In genomic region chr2:13407272-13407671, GRCm38 (mm10) we compare ENCODE assay signal across 9 mouse cellular contexts.
DNase-seq lines count a peak whose midpoint lies in the region; ATAC-seq and TF ChIP-seq lines count a peak whose summit lies in the region.
"Had no signal": no experiment of that assay in that cellular context is flagged by ENCODE, and none has a peak within 500 bp of the region (broad histone marks: within the 10 kb centered on the region; RNA-seq: fewer than 3 reads in every experiment).

No protein-coding gene starts in this region.

- no peak overlapping the region for H3K27ac ChIP-seq in embryonic facial prominence, embryonic 11.5 days (replicated peaks; ENCODE audit: low read depth, low read length)
- H3K27ac ChIP-seq in hindbrain, embryonic 16.5 days (ENCODE audit: low read depth, low read length): no peak overlapping the region
- 0 out of 2 replicates have a peak overlapping the region, but pooled peaks have one; percentile 23 for H3K27ac ChIP-seq in neural tube, embryonic 15.5 days (replicated peaks)
- H3K27ac ChIP-seq: stomach, embryonic 15.5 days had no signal

- H3K27me3 ChIP-seq in C2C12 (ENCODE audit: control insufficient read depth, insufficient read depth, insufficient read length): no peaks in the 10 kb centered on the region
- no peaks in the 10 kb centered on the region for H3K27me3 ChIP-seq in embryonic facial prominence, embryonic 11.5 days (ENCODE audit: control insufficient read depth, insufficient read depth, low read length)
- H3K27me3 ChIP-seq in hindbrain, embryonic 16.5 days (replicated peaks; ENCODE audit: control insufficient read depth, insufficient read depth, low read length): no peaks in the 10 kb centered on the region
- H3K27me3 ChIP-seq in neural tube, embryonic 15.5 days (replicated peaks): no peaks in the 10 kb centered on the region
- H3K27me3 ChIP-seq: stomach, embryonic 15.5 days had no signal

- H3K9ac ChIP-seq in embryonic facial prominence, embryonic 11.5 days (replicated peaks; ENCODE audit: low read length): no peak overlapping the region
- no peak overlapping the region for H3K9ac ChIP-seq in hindbrain, embryonic 16.5 days (ENCODE audit: low read depth, low read length)
- no peak overlapping the region for H3K9ac ChIP-seq in neural tube, embryonic 15.5 days (replicated peaks)
- H3K9ac ChIP-seq: stomach, embryonic 15.5 days had no signal

- H3K36me3 ChIP-seq in C2C12 (ENCODE audit: control insufficient read depth, insufficient read depth): no peaks in the 10 kb centered on the region
- H3K36me3 ChIP-seq in embryonic facial prominence, embryonic 11.5 days (replicated peaks; ENCODE audit: control insufficient read depth, insufficient read depth, low read depth, low read length): no peaks in the 10 kb centered on the region
- H3K36me3 ChIP-seq in hindbrain, embryonic 16.5 days (ENCODE audit: control insufficient read depth, insufficient read depth, low read length): no peaks in the 10 kb centered on the region
- H3K36me3 ChIP-seq in neural tube, embryonic 15.5 days: no peaks in the 10 kb centered on the region
- H3K36me3 ChIP-seq: stomach, embryonic 15.5 days had no signal

- H3K4me1 ChIP-seq in embryonic facial prominence, embryonic 11.5 days (ENCODE audit: control insufficient read depth, insufficient read depth, low read length): no peaks in the 10 kb centered on the region
- H3K4me1 ChIP-seq in hindbrain, embryonic 16.5 days (ENCODE audit: control insufficient read depth, insufficient read depth, low read depth, low read length): peaks cover 5% of the 10 kb centered on the region; the same call in 1 of the 2 replicates
- H3K4me1 ChIP-seq in neural tube, embryonic 15.5 days: 0 out of 2 replicates have a peak, but pooled peaks cover 7% of the 10 kb centered on the region
- H3K4me1 ChIP-seq: stomach, embryonic 15.5 days had no signal

- H3K79me3 ChIP-seq in C2C12 (ENCODE audit: low read depth): no peaks in the 10 kb centered on the region

- DNase-seq in 3134 (ENCODE audit: extremely low read depth, insufficient read length, low spot score): peak; percentile 78
- DNase-seq in embryonic facial prominence, embryonic 11.5 days (ENCODE audit: low spot score): peak; percentile 71
- no peak for DNase-seq in kidney, adult 9 months
- DNase-seq in cerebellum, adult 11 months: no peak
- DNase-seq in right cerebral cortex, postnatal 25 days: no peak

- no peak overlapping the region for H3K4me2 ChIP-seq in embryonic facial prominence, embryonic 11.5 days (ENCODE audit: low read depth, low read length)
- H3K4me2 ChIP-seq in hindbrain, embryonic 16.5 days (ENCODE audit: low read length): no peak overlapping the region
- H3K4me2 ChIP-seq in neural tube, embryonic 15.5 days: no peak overlapping the region
- H3K4me2 ChIP-seq: stomach, embryonic 15.5 days had no signal

- ATAC-seq in embryonic facial prominence, embryonic 11.5 days (replicated peaks; ENCODE audit: insufficient number of reproducible peaks, low FRiP score, low TSS enrichment, low read depth): peak; percentile 34; the same call in 1 of the 2 replicates
- ATAC-seq in hindbrain, embryonic 16.5 days: peak; percentile 85
- peak; percentile 68; the same call in 1 of the 2 replicates for ATAC-seq in neural tube, embryonic 15.5 days (ENCODE audit: low FRiP score)

- WGBS in embryonic facial prominence, embryonic 11.5 days: 47% methylated on average over 5 of the region's 5 CpGs
- 25% methylated on average over 5 of the region's 5 CpGs for WGBS in hindbrain, embryonic 16.5 days
- WGBS in neural tube, embryonic 15.5 days: 29% methylated on average over 5 of the region's 5 CpGs

- no peak for TF ChIP-seq CTCF in C2C12 (IDR thresholded peaks at IDR 0.05; ENCODE audit: control insufficient read depth, insufficient read depth, insufficient read length)

- H3K9me3 ChIP-seq in embryonic facial prominence, embryonic 11.5 days (replicated peaks; ENCODE audit: control insufficient read depth, low read length): no peaks in the 10 kb centered on the region
- no peaks in the 10 kb centered on the region for H3K9me3 ChIP-seq in hindbrain, embryonic 16.5 days (ENCODE audit: control insufficient read depth, low read length)
- H3K9me3 ChIP-seq in neural tube, embryonic 15.5 days (replicated peaks): no peaks in the 10 kb centered on the region
- H3K9me3 ChIP-seq: stomach, embryonic 15.5 days had no signal

- H3K4me3 ChIP-seq in C2C12 (ENCODE audit: insufficient read depth, poor library complexity, severe bottlenecking): no peak overlapping the region
- no peak overlapping the region for H3K4me3 ChIP-seq in embryonic facial prominence, embryonic 11.5 days (ENCODE audit: low read depth, low read length)
- H3K4me3 ChIP-seq in hindbrain, embryonic 16.5 days (ENCODE audit: low read length): no peak overlapping the region
- H3K4me3 ChIP-seq in neural tube, embryonic 15.5 days (replicated peaks): no peak overlapping the region
- H3K4me3 ChIP-seq: stomach, embryonic 15.5 days had no signal

- no peak overlapping the region for H3ac ChIP-seq in C2C12 (ENCODE audit: control insufficient read depth, insufficient read length, low read depth)

- H3K79me2 ChIP-seq in C2C12 (ENCODE audit: control insufficient read depth, insufficient read depth): no peaks in the 10 kb centered on the region

TF ChIP-seq in C2C12, 6 proteins besides CTCF, POLR2A, EP300 and RAD21:
- TF ChIP-seq FOSL1 (IDR thresholded peaks at IDR 0.05; ENCODE audit: insufficient read depth, low read length, poor library complexity, severe bottlenecking): peak; percentile 85
- peak; percentile 60 for TF ChIP-seq MAX (IDR thresholded peaks at IDR 0.05)
- TF ChIP-seq CEBPB (IDR thresholded peaks at IDR 0.05; ENCODE audit: low read depth): peak; percentile 2
- TF ChIP-seq MYOD1 (IDR thresholded peaks at IDR 0.05; ENCODE audit: control insufficient read depth, insufficient read length, low read depth): peak; percentile 28
- no peak for TF ChIP-seq MYOG (IDR thresholded peaks at IDR 0.05; ENCODE audit: control insufficient read depth, extremely low read depth, insufficient read length)

Comparison
In these comparisons a context has a peak if more than half of its experiments do, and no peak if none do; other contexts are left out.
1. DNase-seq: peak in 3134 (single experiment) and embryonic facial prominence, embryonic 11.5 days (single experiment); none in kidney, adult 9 months (single experiment), cerebellum, adult 11 months (single experiment) and right cerebral cortex, postnatal 25 days (single experiment).
2. ATAC-seq: peak in every context shown above with its lines; median percentile 85 in hindbrain, embryonic 16.5 days; 68 in neural tube, embryonic 15.5 days; 34 in embryonic facial prominence, embryonic 11.5 days.